Mouse (Mus musculus): Measurements from ENCODE around the gene Rhox4a. TPM values are rescaled to one million over a fixed set of nuclear protein-coding genes. Genes with fewer than 3 reads are reported as not detected.
"Not testable (repeated sequence)": the region's sequence is repeated elsewhere in the genome, so short reads cannot be mapped to it uniquely, and the experiment has no call there.

Gene Rhox4a
- not detected for total RNA-seq (2021)
- long read RNA-seq, experiment 1 = 0 reads
- long read RNA-seq, experiment 2 = 0 reads

DNA sequence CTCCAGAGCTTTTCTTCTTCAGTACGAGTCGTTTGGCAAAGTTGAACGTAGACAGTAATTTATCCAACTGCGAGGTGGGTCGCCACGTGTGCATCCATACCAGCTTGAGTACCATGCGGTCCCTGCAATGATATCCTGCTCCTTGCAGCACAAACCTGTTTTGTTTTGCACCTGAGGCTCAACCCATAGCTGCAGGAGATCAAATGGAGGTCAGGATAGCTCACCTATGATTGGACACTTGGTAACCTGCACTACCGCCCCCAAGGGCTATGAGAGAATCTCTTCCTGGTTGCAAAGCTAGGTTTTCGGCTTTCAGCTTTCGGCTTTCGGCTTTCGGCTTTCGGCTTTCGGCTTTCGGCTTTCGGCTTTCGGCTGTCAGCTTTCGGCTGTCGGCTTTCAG, at the start of gene Rhox4a:
TSS of gene Rhox4a (plus strand) at position 301 of the 400 bp plus-strand sequence.
- H3K4me3 ChIP-seq; H3K27ac ChIP-seq; intact Hi-C loops (cut with DNase I); DNase-seq (ENCODE audit: extremely low spot score in 1 of 2, low spot score in 2 of 2): not testable (repeated sequence)

DNA sequence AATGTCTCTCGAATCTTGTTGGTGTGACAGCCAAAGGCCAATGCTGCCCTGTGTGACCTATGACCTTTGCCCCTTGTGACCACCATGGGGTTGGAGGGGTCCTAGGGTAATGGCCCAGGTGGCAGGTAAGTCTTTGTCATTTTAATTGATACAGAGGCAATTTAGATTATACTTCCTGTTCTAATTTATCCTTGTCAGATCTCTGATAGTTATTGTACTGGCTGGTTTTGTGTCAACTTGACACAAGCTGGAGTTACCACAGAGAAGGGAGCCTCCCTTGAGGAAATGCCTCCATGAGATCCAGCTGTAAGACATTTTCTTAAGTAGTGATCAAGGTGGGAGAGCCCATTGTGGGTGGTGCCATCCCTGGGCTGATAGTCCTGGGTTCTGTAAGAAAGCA, 43.0 kb upstream of the Rhox4a start, which contains the start of gene Rhox1:
TSS of gene Rhox1 (minus strand) at position 101 of the 400 bp plus-strand sequence.
- intact Hi-C loops (cut with DNase I); H3K4me3 ChIP-seq: not testable (repeated sequence)

DNA sequence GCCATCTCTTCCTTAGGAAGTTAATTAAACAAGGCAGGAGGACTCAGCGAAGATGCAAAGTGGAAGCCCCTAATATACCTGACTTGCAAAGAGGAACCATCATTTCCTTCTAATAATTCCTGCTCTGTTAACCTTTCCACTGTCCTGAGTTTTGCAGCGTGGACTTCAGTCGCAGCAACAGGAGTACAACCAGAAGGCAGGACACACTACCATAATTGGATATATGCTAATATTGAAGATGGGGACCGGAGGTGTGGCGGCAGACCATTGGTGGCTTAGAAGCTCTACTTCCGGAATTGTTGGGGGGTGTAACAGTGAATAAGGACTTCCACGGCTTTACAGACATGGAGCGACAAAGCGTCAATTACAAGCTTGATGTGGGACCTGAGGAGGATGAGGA, 20.5 kb upstream of the Rhox4a start, which contains the start of gene Rhox2a:
TSS of gene Rhox2a (plus strand) at position 301 of the 400 bp plus-strand sequence.
- H3K4me3 ChIP-seq; intact Hi-C loops (cut with DNase I); DNase-seq (ENCODE audit: extremely low spot score in 1 of 2, low spot score in 2 of 2); H3K27ac ChIP-seq: not testable (repeated sequence)

More for the DNA sequence above, 43.0 kb upstream of the Rhox4a start, which contains the start of gene Rhox1:
- not testable (repeated sequence) for H3K27ac ChIP-seq; DNase-seq (ENCODE audit: extremely low spot score in 1 of 2, low spot score in 2 of 2)

DNA sequence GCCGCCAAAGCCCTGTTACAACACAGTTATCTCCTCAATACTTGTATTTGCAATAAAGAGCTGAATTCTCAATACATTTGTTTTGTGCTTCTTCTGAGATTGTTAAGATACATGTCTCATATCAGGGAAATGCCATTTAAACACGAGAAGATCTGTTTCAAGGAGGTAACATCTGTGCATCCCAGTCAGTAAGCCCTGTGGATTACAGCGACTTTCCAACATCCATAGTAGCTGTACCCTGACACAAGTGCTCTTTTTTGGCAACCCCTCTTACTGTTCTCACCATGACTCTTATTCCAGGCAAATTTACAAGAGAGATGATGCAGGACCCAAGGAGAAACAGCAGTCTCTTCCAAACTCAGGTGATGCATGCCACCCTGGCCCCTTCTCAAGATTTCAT, 15.5 kb upstream of the Rhox4a start, which contains the start of gene Rhox3a:
TSS of gene Rhox3a (plus strand) at position 301 of the 400 bp plus-strand sequence.
- DNase-seq (ENCODE audit: extremely low spot score in 1 of 2, low spot score in 2 of 2); H3K4me3 ChIP-seq; intact Hi-C loops (cut with DNase I); H3K27ac ChIP-seq: not testable (repeated sequence)

Other genes starting within 250 kb of the Rhox4a start
- not detected for gene Sowahd, start 216.5 kb upstream of the Rhox4a start, total RNA-seq (2021)
- gene Rpl39, start 179.9 kb upstream of the Rhox4a start, total RNA-seq (2021) = 100 to 1,000 TPM; 244 to 245 TPM
- 10 to 100 TPM; 16.8 to 16.9 TPM for gene Upf3b, start 155.0 kb upstream of the Rhox4a start, total RNA-seq (2021)
- gene Nkap, start 138.5 kb upstream of the Rhox4a start, total RNA-seq (2021) = 10 to 100 TPM; 13.4 to 13.9 TPM
- not detected for gene Akap14, start 96.5 kb upstream of the Rhox4a start, total RNA-seq (2021)
- gene Ndufa1, start 74.2 kb upstream of the Rhox4a start, total RNA-seq (2021) = 100 to 1,000 TPM; 177 to 201 TPM
- gene Rnf113a1, start 74.1 kb upstream of the Rhox4a start, total RNA-seq (2021) = 1 to 10 TPM; 7.3 to 7.6 TPM
- gene Gm9, start 54.3 kb upstream of the Rhox4a start, total RNA-seq (2021) = not detected
- not detected for gene Rhox1, start 43.1 kb upstream of the Rhox4a start, total RNA-seq (2021)
- gene Rhox2a, start 20.4 kb upstream of the Rhox4a start, total RNA-seq (2021) = not detected
- not detected for gene Rhox3a, start 15.4 kb upstream of the Rhox4a start, total RNA-seq (2021)
- gene Rhox3a2, start 114.7 kb downstream of the Rhox4a start, total RNA-seq (2021) = not detected
- not detected for gene Rhox4a2, start 125.5 kb downstream of the Rhox4a start, total RNA-seq (2021)
- gene Rhox2b, start 146.7 kb downstream of the Rhox4a start, total RNA-seq (2021) = not detected
- gene Rhox4b, start 167.2 kb downstream of the Rhox4a start, total RNA-seq (2021) = not detected
- not detected for gene Rhox2c, start 188.3 kb downstream of the Rhox4a start, total RNA-seq (2021)
- gene Rhox3c, start 193.2 kb downstream of the Rhox4a start, total RNA-seq (2021) = not detected
- not detected for gene Rhox4c, start 215.0 kb downstream of the Rhox4a start, total RNA-seq (2021)
- not detected for gene Rhox2d, start 228.1 kb downstream of the Rhox4a start, total RNA-seq (2021)
- not detected for gene Rhox4d, start 249.0 kb downstream of the Rhox4a start, total RNA-seq (2021)

Measured in left cerebral cortex, adult 2 months (tissue).